Mouse (Mus musculus) spleen, postnatal 4 days (tissue): ENCODE measurements around the gene Col11a2.

ENCODE experiments used
- DNase-seq, 2 experiments: peaks; one replicate each; pipeline ENCODE4 v3.0.0; 2022; ENCODE audit warnings: low spot score in 2 of 2

Gene Col11a2

DNA sequence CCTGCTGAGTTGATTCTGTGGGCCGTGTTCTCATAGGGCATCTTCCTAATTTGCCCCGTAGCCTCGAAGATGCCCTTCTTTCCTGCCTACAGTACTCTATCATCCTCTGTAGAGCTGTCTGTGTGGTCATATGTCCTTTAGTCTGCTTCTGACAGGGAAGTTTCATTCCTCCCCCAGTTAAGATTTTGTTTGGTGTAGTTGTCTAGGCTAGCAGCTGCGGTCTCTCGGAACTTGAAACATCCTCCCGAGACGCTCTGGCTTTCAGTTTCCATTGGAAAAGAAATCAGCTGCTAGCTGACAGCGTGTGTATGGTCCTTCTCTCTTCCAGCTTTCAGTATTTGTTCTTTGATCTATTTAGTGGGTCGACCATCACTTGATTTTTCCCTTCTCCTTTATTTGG, 65.6 kb downstream of the Col11a2 start:
- no peak for DNase-seq

DNA sequence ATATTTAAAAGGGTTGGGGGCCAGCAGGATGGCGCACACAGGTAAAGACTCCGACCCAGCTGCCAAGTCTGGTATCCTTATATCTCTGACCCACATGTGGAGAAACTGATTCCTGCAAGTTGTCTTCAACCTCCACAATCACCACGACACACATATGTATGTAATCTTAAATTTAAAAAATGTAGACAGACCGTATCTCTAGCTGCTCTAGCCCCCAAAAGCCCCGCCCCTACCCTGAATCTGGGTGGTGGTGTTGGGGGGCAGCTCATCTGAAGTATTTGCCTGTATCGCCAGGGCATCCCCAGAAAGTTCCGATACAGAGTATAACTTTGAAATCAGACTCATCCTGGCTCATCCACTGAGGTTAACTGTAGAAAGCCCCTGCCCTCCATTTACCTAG, 67.3 kb downstream of the Col11a2 start:
- DNase-seq, result no peak

DNA sequence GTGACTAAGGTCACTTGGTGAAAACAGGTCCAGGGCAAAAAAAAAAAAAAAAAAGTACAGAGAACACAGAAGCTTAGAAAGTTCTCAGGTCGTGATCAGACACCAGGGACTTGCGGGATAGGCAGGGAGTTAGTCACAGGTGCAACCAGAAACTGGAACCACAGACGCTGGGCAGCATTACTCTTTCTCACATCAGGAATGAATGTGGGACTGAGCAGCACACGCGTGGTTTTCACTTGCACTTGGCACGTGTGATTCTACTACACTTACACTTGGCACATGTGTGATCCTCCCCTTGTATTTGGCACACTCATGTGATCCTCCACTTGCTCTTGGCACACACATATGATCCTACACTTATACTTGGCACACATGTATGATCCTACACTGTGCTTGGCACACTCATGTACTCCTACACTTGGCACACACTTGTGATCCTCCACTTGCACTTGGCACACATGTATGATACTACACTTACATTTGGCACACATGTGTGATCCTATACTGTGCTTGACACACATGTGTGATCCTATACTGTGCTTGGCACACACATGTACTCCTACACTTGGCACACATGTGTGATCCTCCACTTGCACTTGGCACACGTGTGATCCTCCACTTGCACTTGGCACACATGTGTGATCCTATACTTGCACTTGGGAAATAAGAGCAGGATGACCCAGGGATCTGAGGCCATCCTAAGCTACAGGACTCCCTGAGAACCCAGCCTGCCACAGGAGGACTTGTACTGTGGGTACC, 68.1 kb downstream of the Col11a2 start:
- no peak for DNase-seq

DNA sequence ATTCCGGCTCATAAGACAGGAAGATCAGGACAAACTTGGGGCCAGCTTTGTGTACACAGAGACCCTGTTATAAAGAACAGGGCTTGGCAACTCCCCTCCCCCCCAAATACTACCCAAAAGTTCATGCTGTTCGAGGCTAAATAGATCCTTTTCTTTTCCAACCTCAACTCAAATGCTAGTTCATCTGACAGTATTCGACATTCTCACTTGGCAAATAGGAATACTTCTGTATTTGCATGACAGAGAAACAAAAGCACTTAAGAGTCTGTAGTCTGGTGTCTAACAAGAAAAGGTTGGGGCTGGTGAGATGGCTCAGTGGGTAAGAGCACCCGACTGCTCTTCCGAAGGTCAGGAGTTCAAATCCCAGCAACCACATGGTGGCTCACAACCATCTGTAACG, 69.2 kb downstream of the Col11a2 start:
- no peak for DNase-seq

DNA sequence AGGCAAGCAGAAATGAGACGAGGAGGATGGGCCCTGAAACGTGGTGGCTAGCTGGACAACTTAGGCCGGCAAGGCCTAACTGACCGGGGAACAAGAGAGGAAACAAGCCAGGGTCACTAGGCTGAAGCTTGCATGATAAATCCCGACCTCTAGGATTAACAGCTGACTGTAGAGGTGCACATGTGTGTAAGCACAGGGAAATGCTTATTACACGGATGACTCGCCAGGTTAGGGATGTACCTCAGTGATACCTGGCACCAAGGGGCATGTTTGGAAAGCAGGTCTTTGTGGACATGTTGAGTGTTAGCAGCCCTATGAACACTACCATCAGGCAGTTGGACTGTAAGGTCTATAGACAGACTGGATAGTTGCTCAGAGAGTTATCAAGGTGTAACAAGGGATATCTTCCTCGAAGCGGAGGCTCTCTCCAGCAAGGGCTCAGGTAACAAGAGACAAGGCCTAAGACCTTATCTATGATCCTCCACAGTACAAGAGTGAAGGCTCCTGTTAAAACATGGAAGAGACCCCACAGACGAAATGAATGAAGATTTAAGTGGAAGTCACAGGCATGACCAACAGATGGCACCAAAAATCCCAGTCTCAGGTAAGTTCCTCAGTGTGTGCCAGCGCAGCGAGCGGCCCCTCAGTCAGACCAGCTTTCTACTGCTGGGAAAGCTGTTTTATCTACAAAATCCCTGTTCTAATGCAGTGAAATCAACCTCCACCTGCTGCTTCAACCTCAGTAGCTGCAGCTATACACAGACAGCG, 70.0 kb downstream of the Col11a2 start:
- no peak for DNase-seq

DNA sequence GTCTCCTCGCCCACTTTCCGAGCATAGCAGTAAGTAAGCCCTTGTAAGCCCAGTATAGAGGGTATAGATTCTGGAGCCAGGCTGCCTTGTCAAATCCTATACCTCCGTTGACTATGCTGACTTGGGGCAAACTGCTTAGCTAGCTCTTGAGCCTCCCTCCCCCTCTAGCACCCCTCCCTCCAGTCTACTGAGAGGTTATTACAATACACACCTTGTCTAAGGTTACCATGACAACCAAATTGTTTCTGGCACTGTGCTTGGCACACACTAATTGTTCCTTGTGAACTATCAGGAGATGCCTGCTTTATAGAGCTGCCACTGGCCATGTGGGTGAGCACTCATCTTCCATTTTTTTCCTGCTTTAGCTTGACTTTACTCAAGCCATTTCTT, 70.6 kb downstream of the Col11a2 start:
- no peak for DNase-seq

DNA sequence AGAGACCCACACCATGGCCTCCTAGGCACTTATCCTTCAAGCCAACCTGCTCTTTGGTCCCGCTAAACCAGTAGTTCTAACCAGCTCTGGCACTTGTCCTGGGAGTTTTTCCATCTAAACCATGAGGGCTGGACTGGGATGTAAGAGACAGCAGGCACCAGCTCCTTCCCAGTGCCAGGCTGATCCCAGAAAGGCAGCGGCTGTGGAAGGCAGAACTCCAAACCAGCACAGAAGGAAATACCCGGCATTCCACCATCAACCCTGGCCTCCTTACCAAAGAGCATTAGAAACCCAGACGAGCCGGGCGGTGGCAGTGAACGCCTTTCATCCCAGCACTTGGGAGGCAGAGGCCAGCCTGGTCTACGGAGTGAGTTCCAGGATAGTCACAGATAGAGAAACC, 71.1 kb downstream of the Col11a2 start:
- no peak for DNase-seq

DNA sequence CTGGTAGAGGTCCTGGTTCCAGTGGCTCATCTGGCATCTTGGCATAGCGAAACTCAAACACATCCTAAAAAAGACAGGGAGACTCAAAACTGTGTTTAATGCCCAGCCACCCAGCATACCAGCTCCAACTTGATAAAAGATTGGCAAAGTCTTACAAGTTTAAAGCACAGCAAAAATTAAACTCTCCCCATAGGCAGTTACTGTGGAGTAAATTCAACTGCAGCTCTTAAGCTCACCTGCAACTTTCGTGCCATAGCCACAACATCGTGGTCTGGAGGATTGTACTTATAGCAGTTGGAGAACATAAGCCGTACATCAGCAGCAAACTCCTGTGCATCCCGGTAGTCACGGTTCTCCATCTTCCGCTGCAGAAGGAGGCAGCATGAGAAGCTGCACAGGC, 74.9 kb downstream of the Col11a2 start:
- DNase-seq, result no peak
